9 mouse cellular contexts compared by ENCODE assay signal in the genomic region with DNA sequence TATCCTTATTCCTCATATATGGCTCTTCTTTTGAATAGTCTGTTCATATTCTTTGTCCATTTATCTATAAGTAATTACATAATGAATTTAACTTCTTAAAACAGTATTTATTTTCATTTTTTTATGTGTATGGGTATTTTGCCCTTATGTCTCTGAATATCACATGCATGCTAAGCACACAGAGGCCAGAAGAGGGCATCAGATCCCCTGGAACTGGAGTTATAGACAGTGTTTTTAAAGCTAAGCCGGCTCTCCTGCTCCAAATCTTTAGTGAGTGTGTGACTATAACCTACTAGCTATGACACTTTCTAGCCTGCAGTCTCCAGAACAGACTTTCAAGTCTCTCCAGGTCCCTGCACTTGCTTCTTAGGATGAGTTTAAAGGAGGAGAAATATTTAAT.
DNase-seq lines count a peak whose midpoint lies in the region; ATAC-seq and TF ChIP-seq lines count a peak whose summit lies in the region.
"Had no signal": no experiment of that assay in that cellular context is flagged by ENCODE, and none has a peak within 500 bp of the region (broad histone marks: within the 10 kb centered on the region; RNA-seq: fewer than 3 reads in every experiment).

No protein-coding gene starts in this region.

- H3K27ac ChIP-seq in heart, embryonic 11.5 days (ENCODE audit: low read depth, low read length), result no peak overlapping the region
- H3K27ac ChIP-seq in embryonic facial prominence, embryonic 14.5 days (replicated peaks; ENCODE audit: low read depth, low read length), result no peak overlapping the region
- H3K27ac ChIP-seq in limb, embryonic 14.5 days (replicated peaks; ENCODE audit: low read depth, low read length), result no peak overlapping the region
- H3K27ac ChIP-seq: midbrain, embryonic 12.5 days had no signal

- WGBS in heart, embryonic 11.5 days (ENCODE audit: insufficient replicate concordance), result 22% methylated on average over 1 of the region's 1 CpGs
- WGBS in embryonic facial prominence, embryonic 14.5 days, result 18% methylated on average over 1 of the region's 1 CpGs
- 22% methylated on average over 1 of the region's 1 CpGs for WGBS in limb, embryonic 14.5 days

- no peak overlapping the region for H3K4me2 ChIP-seq in heart, embryonic 11.5 days
- H3K4me2 ChIP-seq in embryonic facial prominence, embryonic 14.5 days (ENCODE audit: low read depth, low read length), result no peak overlapping the region
- no peak overlapping the region for H3K4me2 ChIP-seq in limb, embryonic 14.5 days (replicated peaks; ENCODE audit: low read depth, low read length, severe bottlenecking)
- H3K4me2 ChIP-seq: midbrain, embryonic 12.5 days had no signal

- no peak overlapping the region for H3K4me3 ChIP-seq in heart, embryonic 11.5 days (ENCODE audit: low read depth, low read length)
- H3K4me3 ChIP-seq in embryonic facial prominence, embryonic 14.5 days (ENCODE audit: low read depth, low read length), result no peak overlapping the region
- H3K4me3 ChIP-seq in limb, embryonic 14.5 days (replicated peaks; ENCODE audit: low read length), result no peak overlapping the region
- H3K4me3 ChIP-seq: midbrain, embryonic 12.5 days had no signal

- H3K9me3 ChIP-seq in heart, embryonic 11.5 days (replicated peaks; ENCODE audit: control insufficient read depth, low read length), result no peaks in the 10 kb centered on the region
- H3K9me3 ChIP-seq in embryonic facial prominence, embryonic 14.5 days (ENCODE audit: control insufficient read depth, low read length), result no peaks in the 10 kb centered on the region
- no peaks in the 10 kb centered on the region for H3K9me3 ChIP-seq in limb, embryonic 14.5 days (ENCODE audit: control insufficient read depth, low read length)
- H3K9me3 ChIP-seq: midbrain, embryonic 12.5 days had no signal

- TF ChIP-seq POLR2A in limb, embryonic 14.5 days (IDR thresholded peaks at IDR 0.05; ENCODE audit: borderline replicate concordance, extremely low read depth, insufficient read depth, insufficient read length), result no peak

- no peak overlapping the region for H3K9ac ChIP-seq in heart, embryonic 11.5 days (ENCODE audit: low read depth, low read length)
- H3K9ac ChIP-seq in embryonic facial prominence, embryonic 14.5 days (ENCODE audit: low read depth, low read length), result no peak overlapping the region
- no peak overlapping the region for H3K9ac ChIP-seq in limb, embryonic 14.5 days (ENCODE audit: low read depth, low read length, severe bottlenecking)
- H3K9ac ChIP-seq: midbrain, embryonic 12.5 days had no signal

- H3K27me3 ChIP-seq in heart, embryonic 11.5 days (ENCODE audit: control insufficient read depth, insufficient read depth, low read length), result no peaks in the 10 kb centered on the region
- H3K27me3 ChIP-seq in embryonic facial prominence, embryonic 14.5 days (replicated peaks; ENCODE audit: control insufficient read depth, insufficient read depth, low read length), result no peaks in the 10 kb centered on the region
- no peaks in the 10 kb centered on the region for H3K27me3 ChIP-seq in limb, embryonic 14.5 days (ENCODE audit: control insufficient read depth, insufficient read depth, low read length)
- H3K27me3 ChIP-seq: midbrain, embryonic 12.5 days had no signal

- H3K4me1 ChIP-seq in heart, embryonic 11.5 days (ENCODE audit: control insufficient read depth, insufficient read depth, low read length), result no peaks in the 10 kb centered on the region
- no peaks in the 10 kb centered on the region for H3K4me1 ChIP-seq in embryonic facial prominence, embryonic 14.5 days (ENCODE audit: control insufficient read depth, insufficient read depth, low read length)
- H3K4me1 ChIP-seq in limb, embryonic 14.5 days (ENCODE audit: control insufficient read depth, insufficient read depth, low read length), result no peaks in the 10 kb centered on the region
- H3K4me1 ChIP-seq: midbrain, embryonic 12.5 days had no signal

- H3K36me3 ChIP-seq in heart, embryonic 11.5 days (ENCODE audit: control insufficient read depth, insufficient read depth, low read length), result peaks cover 15% of the 10 kb centered on the region
- peaks cover 73% of the 10 kb centered on the region for H3K36me3 ChIP-seq in embryonic facial prominence, embryonic 14.5 days (ENCODE audit: control insufficient read depth, insufficient read depth, low read length)
- H3K36me3 ChIP-seq in limb, embryonic 14.5 days (ENCODE audit: control insufficient read depth, insufficient read depth, low read length), result peaks cover 76% of the 10 kb centered on the region

- intact Hi-C loops in heart, postnatal 10 days (cut with DNase I), result loop anchor here (2.0 kb wide), 2 partner anchors 108 to 134 kb away; no protein-coding TSS in a partner anchor

- ATAC-seq in heart, embryonic 11.5 days (replicated peaks; ENCODE audit: insufficient number of reproducible peaks, low FRiP score, low TSS enrichment), result no peak
- ATAC-seq in embryonic facial prominence, embryonic 14.5 days (ENCODE audit: low read depth), result no peak
- ATAC-seq in limb, embryonic 14.5 days (ENCODE audit: low FRiP score, low read depth), result no peak

- peak; percentile 64 to 65 for DNase-seq in heart, postnatal 10 days
- peak; percentile 35 for DNase-seq in ovary, postnatal 36 days (ENCODE audit: low spot score)
- no peak for DNase-seq in ovary, postnatal 10 days (ENCODE audit: low spot score)
- peak; percentile 51 for DNase-seq in embryonic facial prominence, embryonic 14.5 days (ENCODE audit: low spot score)
- peak; percentile 65 for DNase-seq in limb, embryonic 14.5 days (ENCODE audit: low spot score)
- peak; percentile 82 for DNase-seq in thymus, postnatal 14 days
- no peak for DNase-seq in spleen, adult 12 weeks (ENCODE audit: low spot score)

Comparison
In these comparisons a context has a peak if more than half of its experiments do, and no peak if none do; other contexts are left out.
1. DNase-seq: peak in heart, postnatal 10 days (2 of 2), ovary, postnatal 36 days (single experiment), embryonic facial prominence, embryonic 14.5 days (single experiment), limb, embryonic 14.5 days (single experiment) and thymus, postnatal 14 days (single experiment); none in ovary, postnatal 10 days (single experiment) and spleen, adult 12 weeks (single experiment).